Mouse (Mus musculus) retina, postnatal 1 day (tissue): Measurements from ENCODE around the gene E130308A19Rik.

Source experiments
- DNase-seq: peaks from one replicate; pipeline ENCODE4 v3.0.0-alpha.2; 2012

The E130308A19Rik gene

GRCm38 (mm10) chr4:59686716-59687115, 60.7 kb downstream of the E130308A19Rik start:
- no peak for DNase-seq

- DNase-seq = no peak
Observed at GRCm38 (mm10) chr4:59689055-59689454, 63.0 kb downstream of the E130308A19Rik start.

GRCm38 (mm10) chr4:59690145-59690544, 64.1 kb downstream of the E130308A19Rik start:
- DNase-seq = no peak

- no peak for DNase-seq
Observed at GRCm38 (mm10) chr4:59696846-59697245, 70.8 kb downstream of the E130308A19Rik start.

GRCm38 (mm10) chr4:59697869-59698268, 71.9 kb downstream of the E130308A19Rik start:
- DNase-seq = no peak

GRCm38 (mm10) chr4:59699014-59699792, 73.2 kb downstream of the E130308A19Rik start:
- DNase-seq = no peak

GRCm38 (mm10) chr4:59709321-59709720, 83.3 kb downstream of the E130308A19Rik start:
- DNase-seq = no peak

- DNase-seq = peak; percentile 27
Observed at GRCm38 (mm10) chr4:59710736-59711389, 84.9 kb downstream of the E130308A19Rik start.

GRCm38 (mm10) chr4:59712451-59712850, 86.4 kb downstream of the E130308A19Rik start:
- DNase-seq = no peak

- DNase-seq = no peak
Observed at GRCm38 (mm10) chr4:59712955-59713354, 86.9 kb downstream of the E130308A19Rik start.

GRCm38 (mm10) chr4:59714472-59714871, 88.5 kb downstream of the E130308A19Rik start:
- DNase-seq = no peak

GRCm38 (mm10) chr4:59714926-59715325, 88.9 kb downstream of the E130308A19Rik start:
- peak; percentile 24 for DNase-seq

GRCm38 (mm10) chr4:59715531-59715930, 89.5 kb downstream of the E130308A19Rik start:
- DNase-seq = peak; percentile 81

- no peak for DNase-seq
Observed at GRCm38 (mm10) chr4:59717349-59717748, 91.3 kb downstream of the E130308A19Rik start.

GRCm38 (mm10) chr4:59718542-59718941, 92.5 kb downstream of the E130308A19Rik start:
- no peak for DNase-seq

- DNase-seq = no peak
Observed at GRCm38 (mm10) chr4:59719481-59720355, 93.7 kb downstream of the E130308A19Rik start.

GRCm38 (mm10) chr4:59721811-59722210, 95.8 kb downstream of the E130308A19Rik start:
- no peak for DNase-seq

GRCm38 (mm10) chr4:59725579-59725978, 99.6 kb downstream of the E130308A19Rik start:
- DNase-seq = no peak

GRCm38 (mm10) chr4:59726501-59726900, 100.5 kb downstream of the E130308A19Rik start:
- DNase-seq = no peak

- DNase-seq = no peak
Observed at GRCm38 (mm10) chr4:59727187-59727877, 101.3 kb downstream of the E130308A19Rik start.

- no peak for DNase-seq
Observed at GRCm38 (mm10) chr4:59727878-59728261, 101.9 kb downstream of the E130308A19Rik start.

GRCm38 (mm10) chr4:59728839-59729238, 102.8 kb downstream of the E130308A19Rik start:
- DNase-seq = no peak

- no peak for DNase-seq
Observed at GRCm38 (mm10) chr4:59731544-59731943, 105.5 kb downstream of the E130308A19Rik start.
